Mouse (Mus musculus): Measurements from ENCODE around the gene Ank3.

Gene Ank3

GRCm38 (mm10) chr10:69670496-69670895, 271.9 kb downstream of the Ank3 start:
- no peak for DNase-seq (ENCODE audit: low spot score)

- no peak for DNase-seq (ENCODE audit: low spot score)
These were observed 272.4 kb downstream of the Ank3 start for GRCm38 (mm10) chr10:69670959-69671358.

- DNase-seq (ENCODE audit: low spot score), result no peak
These were observed 272.9 kb downstream of the Ank3 start for GRCm38 (mm10) chr10:69671505-69671904.

- no peak for DNase-seq (ENCODE audit: low spot score)
These were observed 274.0 kb downstream of the Ank3 start for GRCm38 (mm10) chr10:69672545-69672944.

- no peak for DNase-seq (ENCODE audit: low spot score)
These were observed 279.7 kb downstream of the Ank3 start for GRCm38 (mm10) chr10:69678230-69678629.

- no peak for DNase-seq (ENCODE audit: low spot score)
These were observed 287.8 kb downstream of the Ank3 start for GRCm38 (mm10) chr10:69686336-69686735.

GRCm38 (mm10) chr10:69689096-69689495, 290.5 kb downstream of the Ank3 start:
- DNase-seq (ENCODE audit: low spot score), result no peak

- DNase-seq (ENCODE audit: low spot score), result no peak
These were observed 291.8 kb downstream of the Ank3 start for GRCm38 (mm10) chr10:69690131-69690960.

GRCm38 (mm10) chr10:69690961-69691451, 292.4 kb downstream of the Ank3 start:
- DNase-seq (ENCODE audit: low spot score), result no peak

GRCm38 (mm10) chr10:69696019-69696418, 297.4 kb downstream of the Ank3 start:
- no peak for DNase-seq (ENCODE audit: low spot score)

- no peak for DNase-seq (ENCODE audit: low spot score)
These were observed 300.1 kb downstream of the Ank3 start for GRCm38 (mm10) chr10:69698699-69699098.

GRCm38 (mm10) chr10:69701226-69701625, 302.7 kb downstream of the Ank3 start:
- DNase-seq (ENCODE audit: low spot score), result no peak

- DNase-seq (ENCODE audit: low spot score), result peak; percentile 38
These were observed 307.5 kb downstream of the Ank3 start for GRCm38 (mm10) chr10:69705806-69706768.

- no peak for DNase-seq (ENCODE audit: low spot score)
These were observed 308.5 kb downstream of the Ank3 start for GRCm38 (mm10) chr10:69706851-69707788.

- DNase-seq (ENCODE audit: low spot score), result no peak
These were observed 309.4 kb downstream of the Ank3 start for GRCm38 (mm10) chr10:69707844-69708550.

GRCm38 (mm10) chr10:69709631-69710030, 311.1 kb downstream of the Ank3 start:
- no peak for DNase-seq (ENCODE audit: low spot score)

GRCm38 (mm10) chr10:69710802-69711201, 312.2 kb downstream of the Ank3 start:
- no peak for DNase-seq (ENCODE audit: low spot score)

GRCm38 (mm10) chr10:69716907-69717306, 318.3 kb downstream of the Ank3 start:
- DNase-seq (ENCODE audit: low spot score), result no peak

- DNase-seq (ENCODE audit: low spot score), result no peak
These were observed 320.8 kb downstream of the Ank3 start for GRCm38 (mm10) chr10:69719421-69719820.

- no peak for DNase-seq (ENCODE audit: low spot score)
These were observed 321.4 kb downstream of the Ank3 start for GRCm38 (mm10) chr10:69719901-69720415.

GRCm38 (mm10) chr10:69720452-69720851, 321.9 kb downstream of the Ank3 start:
- DNase-seq (ENCODE audit: low spot score), result peak; percentile 21

All from embryo, embryonic 10 days (tissue).